23 mouse cellular contexts compared by ENCODE assay signal in genomic region chr13:76195431-76196138, GRCm38 (mm10).
A peak's percentile ranks its signal among the peaks of the same experiment; 100 is the strongest.
DNase-seq lines count a peak whose midpoint lies in the region; ATAC-seq and TF ChIP-seq lines count a peak whose summit lies in the region.
"Had no signal": no experiment of that assay in that cellular context is flagged by ENCODE, and none has a peak within 500 bp of the region (broad histone marks: within the 10 kb centered on the region; RNA-seq: fewer than 3 reads in every experiment).

No protein-coding gene starts in this region.

- H3K4me2 ChIP-seq in forebrain, embryonic 13.5 days: no peak overlapping the region
- no peak overlapping the region for H3K4me2 ChIP-seq in midbrain, embryonic 12.5 days (replicated peaks)
- no peak overlapping the region for H3K4me2 ChIP-seq in midbrain, embryonic 16.5 days (ENCODE audit: low read length)
- H3K4me2 ChIP-seq: embryonic facial prominence, embryonic 12.5 days; kidney, embryonic 15.5 days; limb, embryonic 12.5 days; liver, embryonic 12.5 days; midbrain, embryonic 11.5 days had no signal

- 95% methylated on average over 8 of the region's 8 CpGs for WGBS in forebrain, embryonic 13.5 days
- 94% methylated on average over 8 of the region's 8 CpGs for WGBS in forebrain, embryonic 10.5 days
- 90% methylated on average over 8 of the region's 8 CpGs for WGBS in midbrain, embryonic 12.5 days
- 94% methylated on average over 8 of the region's 8 CpGs for WGBS in midbrain, embryonic 16.5 days
- WGBS in kidney, adult 2 months: 91% methylated on average over 8 of the region's 8 CpGs

- H3K9me3 ChIP-seq in forebrain, embryonic 13.5 days (replicated peaks): no peaks in the 10 kb centered on the region
- no peaks in the 10 kb centered on the region for H3K9me3 ChIP-seq in forebrain, embryonic 10.5 days
- H3K9me3 ChIP-seq in midbrain, embryonic 12.5 days: no peaks in the 10 kb centered on the region
- H3K9me3 ChIP-seq in midbrain, embryonic 16.5 days (replicated peaks; ENCODE audit: control insufficient read depth, low read length, poor library complexity, severe bottlenecking): no peaks in the 10 kb centered on the region
- H3K9me3 ChIP-seq: embryonic facial prominence, embryonic 12.5 days; heart, embryonic 10.5 days; kidney, embryonic 15.5 days; limb, embryonic 12.5 days; liver, embryonic 12.5 days had no signal

- no peak overlapping the region for H3K27ac ChIP-seq in forebrain, embryonic 13.5 days
- H3K27ac ChIP-seq in forebrain, embryonic 10.5 days: no peak overlapping the region
- H3K27ac ChIP-seq in midbrain, embryonic 12.5 days (replicated peaks): no peak overlapping the region
- no peak overlapping the region for H3K27ac ChIP-seq in midbrain, embryonic 16.5 days (ENCODE audit: low read length)
- H3K27ac ChIP-seq in kidney, adult 2 months (ENCODE audit: insufficient read depth, low read depth, low read length): no peak overlapping the region
- H3K27ac ChIP-seq: embryonic facial prominence, embryonic 12.5 days; gastrocnemius, adult 2 months; heart, embryonic 10.5 days; kidney, embryonic 15.5 days; limb, embryonic 12.5 days; liver, embryonic 12.5 days had no signal

- no peak for DNase-seq in forebrain, embryonic 10.5 days (ENCODE audit: extremely low spot score, low spot score)
- peak; percentile 55 for DNase-seq in brain, adult 2 months (ENCODE audit: low read depth, low spot score)
- DNase-seq in cerebellum, postnatal 10 days: peak; percentile 33 to 37
- DNase-seq in kidney, adult 2 months: no peak
- DNase-seq: adrenal gland, postnatal 14 days; gastrocnemius, adult 2 months; heart, postnatal 4 days; kidney, postnatal 36 days; layer of hippocampus, postnatal 36 days; lung, adult 2 months; lung, postnatal 14 days; thymus, adult 2 months had no signal

- H3K9ac ChIP-seq in forebrain, embryonic 13.5 days: no peak overlapping the region
- H3K9ac ChIP-seq in midbrain, embryonic 12.5 days (replicated peaks): no peak overlapping the region
- no peak overlapping the region for H3K9ac ChIP-seq in midbrain, embryonic 16.5 days (ENCODE audit: low read depth, low read length)
- H3K9ac ChIP-seq: embryonic facial prominence, embryonic 12.5 days; kidney, embryonic 15.5 days; limb, embryonic 12.5 days; liver, embryonic 12.5 days had no signal

- H3K4me3 ChIP-seq in forebrain, embryonic 13.5 days: no peak overlapping the region
- no peak overlapping the region for H3K4me3 ChIP-seq in forebrain, embryonic 10.5 days
- H3K4me3 ChIP-seq in midbrain, embryonic 12.5 days: no peak overlapping the region
- H3K4me3 ChIP-seq in midbrain, embryonic 16.5 days (ENCODE audit: low read depth, low read length): no peak overlapping the region
- no peak overlapping the region for H3K4me3 ChIP-seq in kidney, adult 2 months (ENCODE audit: insufficient read depth, low read depth, low read length)
- H3K4me3 ChIP-seq: embryonic facial prominence, embryonic 12.5 days; erythroblast, embryonic 14.5 days; gastrocnemius, adult 2 months; heart, embryonic 10.5 days; kidney, embryonic 15.5 days; limb, embryonic 12.5 days; liver, embryonic 12.5 days had no signal

- peaks cover 11% of the 10 kb centered on the region for H3K36me3 ChIP-seq in forebrain, embryonic 13.5 days (ENCODE audit: poor library complexity, severe bottlenecking)
- peaks cover 30% of the 10 kb centered on the region for H3K36me3 ChIP-seq in forebrain, embryonic 10.5 days (replicated peaks)
- peaks cover 15% of the 10 kb centered on the region for H3K36me3 ChIP-seq in midbrain, embryonic 12.5 days
- H3K36me3 ChIP-seq in midbrain, embryonic 16.5 days (ENCODE audit: control insufficient read depth, insufficient read depth, low read length): peaks cover 19% of the 10 kb centered on the region
- H3K36me3 ChIP-seq in kidney, adult 2 months (ENCODE audit: control insufficient read depth, insufficient read depth, low read length): no peaks in the 10 kb centered on the region; the same call in none of the 2 replicates

- TF ChIP-seq CTCF in kidney, adult 2 months (conservative IDR thresholded peaks at IDR 0.05; ENCODE audit: insufficient read depth, insufficient read length, low read depth, low read length): no peak

- TF ChIP-seq POLR2A in kidney, adult 2 months (IDR thresholded peaks at IDR 0.05; ENCODE audit: low read depth, low read length): no peak

- no peaks in the 10 kb centered on the region for H3K4me1 ChIP-seq in forebrain, embryonic 13.5 days
- no peaks in the 10 kb centered on the region for H3K4me1 ChIP-seq in forebrain, embryonic 10.5 days
- H3K4me1 ChIP-seq in midbrain, embryonic 12.5 days: no peaks in the 10 kb centered on the region
- no peaks in the 10 kb centered on the region for H3K4me1 ChIP-seq in midbrain, embryonic 16.5 days (ENCODE audit: control insufficient read depth, insufficient read depth, low read length)
- H3K4me1 ChIP-seq in kidney, adult 2 months (ENCODE audit: control insufficient read depth, insufficient read depth, low read length): no peaks in the 10 kb centered on the region
- H3K4me1 ChIP-seq: embryonic facial prominence, embryonic 12.5 days; heart, embryonic 10.5 days; kidney, embryonic 15.5 days; limb, embryonic 12.5 days; liver, embryonic 12.5 days had no signal

- H3K27me3 ChIP-seq in forebrain, embryonic 13.5 days: no peaks in the 10 kb centered on the region
- H3K27me3 ChIP-seq in forebrain, embryonic 10.5 days (ENCODE audit: poor library complexity, severe bottlenecking): no peaks in the 10 kb centered on the region
- no peaks in the 10 kb centered on the region for H3K27me3 ChIP-seq in midbrain, embryonic 12.5 days
- H3K27me3 ChIP-seq in midbrain, embryonic 16.5 days (ENCODE audit: control insufficient read depth, insufficient read depth, low read depth, low read length): no peaks in the 10 kb centered on the region
- no peaks in the 10 kb centered on the region for H3K27me3 ChIP-seq in kidney, adult 2 months (replicated peaks; ENCODE audit: control insufficient read depth, insufficient read depth, low read length)
- H3K27me3 ChIP-seq: embryonic facial prominence, embryonic 12.5 days; kidney, embryonic 15.5 days; limb, embryonic 12.5 days; liver, embryonic 12.5 days had no signal

- 0 out of 2 replicates have a peak, but pooled peaks have one; percentile 19 for ATAC-seq in forebrain, embryonic 13.5 days
- peak; percentile 21; the same call in 1 of the 2 replicates for ATAC-seq in midbrain, embryonic 12.5 days (ENCODE audit: low FRiP score, low read depth)
- ATAC-seq in midbrain, embryonic 16.5 days: no peak
- ATAC-seq: intestine, postnatal 0 days; liver, embryonic 12.5 days had no signal

Comparison
In these comparisons a context has a peak if more than half of its experiments do, and no peak if none do; other contexts are left out.
1. DNase-seq: peak in brain, adult 2 months (single experiment) and cerebellum, postnatal 10 days (2 of 2); none in forebrain, embryonic 10.5 days (single experiment) and kidney, adult 2 months (single experiment).